Mouse (Mus musculus) right cerebral cortex, postnatal 10 days (tissue): Measurements from ENCODE around the gene Fibp.

Experiments used
- DNase-seq, 2 experiments: peaks; one replicate each; pipeline ENCODE4 v3.0.0; 2021; ENCODE audit warnings: low spot score in 2 of 2

The Fibp gene

GRCm38 (mm10) chr19:5460465-5460911 is at the start of gene Fibp:
Gene Fibp (plus strand): TSS chr19:5460615.
- peak; percentile 93 to 94 for DNase-seq

- no peak for DNase-seq
These were observed 49.8 kb upstream of the Fibp start for GRCm38 (mm10) chr19:5410641-5411040.

GRCm38 (mm10) chr19:5411961-5412360 is 48.5 kb upstream of the Fibp start:
- DNase-seq = no peak

GRCm38 (mm10) chr19:5413840-5414239 is 46.6 kb upstream of the Fibp start:
- DNase-seq = no peak

- no peak for DNase-seq
These were observed 45.9 kb upstream of the Fibp start for GRCm38 (mm10) chr19:5414534-5414957.

- DNase-seq = no peak
These were observed 41.5 kb upstream of the Fibp start for GRCm38 (mm10) chr19:5418750-5419466.

GRCm38 (mm10) chr19:5419630-5420029 is 40.8 kb upstream of the Fibp start:
- no peak for DNase-seq

GRCm38 (mm10) chr19:5420579-5420978 is 39.8 kb upstream of the Fibp start:
- DNase-seq = no peak

- no peak for DNase-seq
These were observed 38.6 kb upstream of the Fibp start for GRCm38 (mm10) chr19:5421784-5422183.

GRCm38 (mm10) chr19:5422267-5422666 is 38.1 kb upstream of the Fibp start:
- DNase-seq = no peak

- DNase-seq = no peak
These were observed 37.4 kb upstream of the Fibp start for GRCm38 (mm10) chr19:5422895-5423443.

GRCm38 (mm10) chr19:5423561-5423960 is 36.9 kb upstream of the Fibp start:
- peak in 1 of 2 experiments; percentile 41 for DNase-seq

GRCm38 (mm10) chr19:5424092-5424781 is 36.2 kb upstream of the Fibp start:
- peak; percentile 81 for DNase-seq

- peak; percentile 96 to 97 for DNase-seq
These were observed 35.4 kb upstream of the Fibp start, which contains the start of the genes Drap1 and AI837181 for GRCm38 (mm10) chr19:5424782-5425741. Gene Drap1 (minus strand): TSS chr19:5424979. Gene AI837181 (plus strand): TSS chr19:5425144.

- peak; percentile 39 to 59 for DNase-seq
These were observed 34.4 kb upstream of the Fibp start for GRCm38 (mm10) chr19:5425906-5426565.

GRCm38 (mm10) chr19:5426640-5427290 is 33.6 kb upstream of the Fibp start:
- DNase-seq = no peak

- no peak for DNase-seq
These were observed 32.3 kb upstream of the Fibp start for GRCm38 (mm10) chr19:5428083-5428482.

- no peak for DNase-seq
These were observed 31.2 kb upstream of the Fibp start for GRCm38 (mm10) chr19:5429219-5429618.

- DNase-seq = peak in 1 of 2 experiments; percentile 47
These were observed 30.6 kb upstream of the Fibp start for GRCm38 (mm10) chr19:5429806-5430205.

GRCm38 (mm10) chr19:5430408-5430807 is 30.0 kb upstream of the Fibp start:
- DNase-seq = no peak
